Mouse (Mus musculus): ENCODE data around the gene Mre11a. TPM values are rescaled to one million over a fixed set of nuclear protein-coding genes. Genes with fewer than 3 reads are reported as not detected.
"Not testable (repeated sequence)": the region's sequence is repeated elsewhere in the genome, so short reads cannot be mapped to it uniquely, and the experiment has no call there.

Mre11a gene
- polyA plus RNA-seq, 1 experiment from 2014 or later = 14.2 TPM

GRCm38 (mm10) chr9:14876566-14876965 lies 92.1 kb downstream of the Mre11a start:
- not testable (repeated sequence) for H3K4me3 ChIP-seq (replicated peaks); H3K4me2 ChIP-seq (replicated peaks); H3K9me3 ChIP-seq; H3K36me3 ChIP-seq; H3K27me3 ChIP-seq; ATAC-seq; H3K27ac ChIP-seq; H3K9ac ChIP-seq (replicated peaks)
- peaks cover 17% of the 10 kb centered on the region for H3K4me1 ChIP-seq (replicated peaks)
- WGBS = 20% methylated on average over 8 of the region's 8 CpGs

- no peaks in the 10 kb centered on the region for H3K4me1 ChIP-seq (replicated peaks)
- no peak overlapping the region for H3K4me3 ChIP-seq (replicated peaks)
- no peaks in the 10 kb centered on the region for H3K9me3 ChIP-seq
- H3K27me3 ChIP-seq = no peaks in the 10 kb centered on the region
- no peak overlapping the region for H3K4me2 ChIP-seq (replicated peaks)
- no peak for ATAC-seq
- no peaks in the 10 kb centered on the region for H3K36me3 ChIP-seq
- H3K27ac ChIP-seq = no peak overlapping the region
- 84% methylated on average over 4 of the region's 4 CpGs for WGBS
- no peak overlapping the region for H3K9ac ChIP-seq (replicated peaks)
Observed at GRCm38 (mm10) chr9:14884641-14885040, 100.2 kb downstream of the Mre11a start.

- Histone ChIP-seq H3K4me1 (replicated peaks) (no peaks in the 10 kb centered on the region; the same call in 1 of the 2 replicates), H3K4me3 (replicated peaks) (no peak overlapping the region), H3K36me3 (no peaks in the 10 kb centered on the region), H3K27ac (no peak overlapping the region), H3K27me3 (no peaks in the 10 kb centered on the region), H3K4me2 (replicated peaks) (no peak overlapping the region), H3K9ac (replicated peaks) (no peak overlapping the region), H3K9me3 (no peaks in the 10 kb centered on the region)
- ATAC-seq = no peak
Observed at GRCm38 (mm10) chr9:14885151-14885550, 100.7 kb downstream of the Mre11a start.

- Histone ChIP-seq H3K4me3 (replicated peaks) (no peak overlapping the region), H3K9ac (replicated peaks) (no peak overlapping the region), H3K4me2 (replicated peaks) (no peak overlapping the region), H3K27ac (no peak overlapping the region), H3K27me3 (no peaks in the 10 kb centered on the region), H3K4me1 (replicated peaks) (peaks cover 7% of the 10 kb centered on the region), H3K9me3 (no peaks in the 10 kb centered on the region), H3K36me3 (no peaks in the 10 kb centered on the region)
- no peak for ATAC-seq
- 76% methylated on average over 1 of the region's 1 CpGs for WGBS
Observed at GRCm38 (mm10) chr9:14885954-14886353, 101.5 kb downstream of the Mre11a start.

Other genes starting within 250 kb of the Mre11a start
- gene Amotl1, start 139.6 kb upstream of the Mre11a start, polyA plus RNA-seq (2015; fragmentation: Nextera tagmentation; extraction: Ambion mirVana) = 9.8 and 9.9 TPM in 2 replicates
- 0.19 and 0.43 TPM in 2 replicates for gene Piwil4, start 43.9 kb upstream of the Mre11a start, polyA plus RNA-seq (2015; fragmentation: Nextera tagmentation; extraction: Ambion mirVana)
- 1.0 and 1.4 TPM in 2 replicates for gene Fut4, start 32.3 kb upstream of the Mre11a start, polyA plus RNA-seq (2015; fragmentation: Nextera tagmentation; extraction: Ambion mirVana)
- 0.52 and 0.73 TPM in 2 replicates for gene 1700012B09Rik, start 13.6 kb upstream of the Mre11a start, polyA plus RNA-seq (2015; fragmentation: Nextera tagmentation; extraction: Ambion mirVana)
- 38.6 and 45.0 TPM in 2 replicates for gene Ankrd49, start 202 bp downstream of the Mre11a start, polyA plus RNA-seq (2015; fragmentation: Nextera tagmentation; extraction: Ambion mirVana)
- 2.6 and 2.8 TPM in 2 replicates for gene Gpr83, start 75.6 kb downstream of the Mre11a start, polyA plus RNA-seq (2015; fragmentation: Nextera tagmentation; extraction: Ambion mirVana)
- gene Izumo1r, start 119.3 kb downstream of the Mre11a start, polyA plus RNA-seq (2015; fragmentation: Nextera tagmentation; extraction: Ambion mirVana) = not detected in 2 replicates